Mouse (Mus musculus): ENCODE data around the gene Ankmy1. TPM values are rescaled to one million over a fixed set of nuclear protein-coding genes. Genes with fewer than 3 reads are reported as not detected.

Gene Ankmy1
- total and polyA plus RNA-seq, 2 experiments: 0.09 TPM; not detected in 1

- H3K79me2 ChIP-seq (ENCODE audit: control insufficient read depth, insufficient read depth, low read length): peaks cover 21% of the 10 kb centered on the region; the same call in 1 of the 2 replicates
- H3K27me3 ChIP-seq (ENCODE audit: control insufficient read depth, insufficient read depth, low read length): no peaks in the 10 kb centered on the region
- TF ChIP-seq CTCF (IDR thresholded peaks at IDR 0.05; ENCODE audit: low read depth, low read length): peak; percentile 77
- peak; percentile 43; the same call in 1 of the 2 replicates for TF ChIP-seq POLR2A (IDR thresholded peaks at IDR 0.05; ENCODE audit: extremely low read depth, insufficient read depth, low read length)
- peak; percentile 66 for DNase-seq (ENCODE audit: extremely low read depth, low read depth, low spot score)
- under 1% methylated on average over 52 of the region's 57 CpGs for WGBS
- H3K9ac ChIP-seq (ENCODE audit: low read depth, low read length): peak within 1 kb of the TSS; percentile 95
- peak within 1 kb of the TSS; percentile 79 for H3K4me3 ChIP-seq (ENCODE audit: insufficient read depth, low read depth, low read length)
- H3K27ac ChIP-seq (replicated peaks; ENCODE audit: insufficient read depth, low read depth, low read length): peak within 1 kb of the TSS; percentile 79
- H3K36me3 ChIP-seq (ENCODE audit: control insufficient read depth, insufficient read depth, low read length): peaks cover 1% of the 10 kb centered on the region; the same call in 1 of the 2 replicates
- peaks cover 19% of the 10 kb centered on the region for H3K4me1 ChIP-seq (ENCODE audit: control insufficient read depth, insufficient read depth, low read length)
Observed at GRCm38 (mm10) chr1:92910239-92910885, 7.7 kb upstream of the Ankmy1 start, which contains the start of gene Rnpepl1. TSS of gene Rnpepl1 (plus strand) at chr1:92910783.

- Histone ChIP-seq H3K4me3 (ENCODE audit: insufficient read depth, low read depth, low read length) (no peak overlapping the region), H3K4me1 (ENCODE audit: control insufficient read depth, insufficient read depth, low read length) (peaks cover 19% of the 10 kb centered on the region)
Observed at GRCm38 (mm10) chr1:92909068-92909467, 6.4 kb upstream of the Ankmy1 start.

GRCm38 (mm10) chr1:92908664-92909063, 6.0 kb upstream of the Ankmy1 start:
- DNase-seq (ENCODE audit: extremely low read depth, low read depth, low spot score): no peak
- Histone ChIP-seq H3K36me3 (ENCODE audit: control insufficient read depth, insufficient read depth, low read length) (no peaks in the 10 kb centered on the region), H3K79me2 (ENCODE audit: control insufficient read depth, insufficient read depth, low read length) (peaks cover 21% of the 10 kb centered on the region; the same call in 1 of the 2 replicates), H3K27ac (replicated peaks; ENCODE audit: insufficient read depth, low read depth, low read length) (no peak overlapping the region), H3K27me3 (ENCODE audit: control insufficient read depth, insufficient read depth, low read length) (no peaks in the 10 kb centered on the region), H3K4me3 (ENCODE audit: insufficient read depth, low read depth, low read length) (no peak overlapping the region), H3K4me1 (ENCODE audit: control insufficient read depth, insufficient read depth, low read length) (peaks cover 19% of the 10 kb centered on the region), H3K9ac (ENCODE audit: low read depth, low read length) (no peak overlapping the region)
- TF ChIP-seq POLR2A (IDR thresholded peaks at IDR 0.05; ENCODE audit: extremely low read depth, insufficient read depth, low read length) (no peak), CTCF (IDR thresholded peaks at IDR 0.05; ENCODE audit: low read depth, low read length) (no peak)
- WGBS: 96% methylated on average over 3 of the region's 3 CpGs

More at GRCm38 (mm10) chr1:92909068-92909467, 6.4 kb upstream of the Ankmy1 start:
- 80% methylated on average over 4 of the region's 4 CpGs for WGBS
- H3K27ac ChIP-seq (replicated peaks; ENCODE audit: insufficient read depth, low read depth, low read length): no peak overlapping the region
- H3K27me3 ChIP-seq (ENCODE audit: control insufficient read depth, insufficient read depth, low read length): no peaks in the 10 kb centered on the region
- DNase-seq (ENCODE audit: extremely low read depth, low read depth, low spot score): no peak
- H3K36me3 ChIP-seq (ENCODE audit: control insufficient read depth, insufficient read depth, low read length): no peaks in the 10 kb centered on the region; the same call in 1 of the 2 replicates
- H3K9ac ChIP-seq (ENCODE audit: low read depth, low read length): no peak overlapping the region
- TF ChIP-seq POLR2A (IDR thresholded peaks at IDR 0.05; ENCODE audit: extremely low read depth, insufficient read depth, low read length): no peak
- TF ChIP-seq CTCF (IDR thresholded peaks at IDR 0.05; ENCODE audit: low read depth, low read length): peak; percentile 3; the same call in 1 of the 2 replicates
- peaks cover 21% of the 10 kb centered on the region; the same call in 1 of the 2 replicates for H3K79me2 ChIP-seq (ENCODE audit: control insufficient read depth, insufficient read depth, low read length)

- Histone ChIP-seq H3K4me3 (ENCODE audit: insufficient read depth, low read depth, low read length) (peak overlapping the region; percentile 94), H3K27me3 (ENCODE audit: control insufficient read depth, insufficient read depth, low read length) (no peaks in the 10 kb centered on the region), H3K9ac (ENCODE audit: low read depth, low read length) (peak overlapping the region; percentile 72), H3K79me2 (ENCODE audit: control insufficient read depth, insufficient read depth, low read length) (peaks cover 17% of the 10 kb centered on the region; the same call in 1 of the 2 replicates), H3K4me1 (ENCODE audit: control insufficient read depth, insufficient read depth, low read length) (peaks cover 25% of the 10 kb centered on the region), H3K36me3 (ENCODE audit: control insufficient read depth, insufficient read depth, low read length) (no peaks in the 10 kb centered on the region), H3K27ac (replicated peaks; ENCODE audit: insufficient read depth, low read depth, low read length) (peak overlapping the region; percentile 50)
- WGBS: 41% methylated on average over 20 of the region's 20 CpGs
- no peak for DNase-seq (ENCODE audit: extremely low read depth, low read depth, low spot score)
- TF ChIP-seq CTCF (IDR thresholded peaks at IDR 0.05; ENCODE audit: low read depth, low read length): no peak
Observed at GRCm38 (mm10) chr1:92907632-92908360, 5.1 kb upstream of the Ankmy1 start.

- peaks cover 21% of the 10 kb centered on the region for H3K4me1 ChIP-seq (ENCODE audit: control insufficient read depth, insufficient read depth, low read length)
- WGBS: under 1% methylated on average over 81 of the region's 81 CpGs
- H3K36me3 ChIP-seq (ENCODE audit: control insufficient read depth, insufficient read depth, low read length): no peaks in the 10 kb centered on the region
- peak; percentile 90 for DNase-seq (ENCODE audit: extremely low read depth, low read depth, low spot score)
- H3K79me2 ChIP-seq (ENCODE audit: control insufficient read depth, insufficient read depth, low read length): peaks cover 9% of the 10 kb centered on the region; the same call in 1 of the 2 replicates
- peak within 1 kb of the TSS; percentile 94 for H3K27ac ChIP-seq (replicated peaks; ENCODE audit: insufficient read depth, low read depth, low read length)
- TF ChIP-seq POLR2A (IDR thresholded peaks at IDR 0.05; ENCODE audit: extremely low read depth, insufficient read depth, low read length): peak; percentile 81; the same call in 1 of the 2 replicates
- peak; percentile 72 for TF ChIP-seq CTCF (IDR thresholded peaks at IDR 0.05; ENCODE audit: low read depth, low read length)
- H3K9ac ChIP-seq (ENCODE audit: low read depth, low read length): peak within 1 kb of the TSS; percentile 97
- peak within 1 kb of the TSS; percentile 94 for H3K4me3 ChIP-seq (ENCODE audit: insufficient read depth, low read depth, low read length)
- no peaks in the 10 kb centered on the region for H3K27me3 ChIP-seq (ENCODE audit: control insufficient read depth, insufficient read depth, low read length)
Observed at GRCm38 (mm10) chr1:92906779-92907631, 4.3 kb upstream of the Ankmy1 start, which contains the start of gene Dusp28. TSS of gene Dusp28 (plus strand) at chr1:92906981.

Data from liver, adult 2 months (tissue).